Mouse (Mus musculus) T-helper 17 cell (primary cell): ENCODE data around the gene Stox2.

Experiments
- in situ Hi-C, 2 experiments: fragments of 300-600 bp; cut with MboI, MseI; formaldehyde crosslinking; loops; 1 replicate in 1 of 2; 2 replicates in 1 of 2; pipeline ENCODE4 v1.15.1; 2025; ENCODE audit warnings: high pct_unique_total_duplicates in 2 of 2

Gene Stox2

GRCm38 (mm10) chr8:47205472-47205871 is 240.7 kb downstream of the Stox2 start:
- in situ Hi-C loops = loop anchor here in 1 of 2 experiments (5.0 kb wide), 1 partner anchor 52 kb away; no protein-coding TSS in a partner anchor

- in situ Hi-C loops = no loop called here
Observed at GRCm38 (mm10) chr8:47196391-47196790, 249.8 kb downstream of the Stox2 start.

DNA sequence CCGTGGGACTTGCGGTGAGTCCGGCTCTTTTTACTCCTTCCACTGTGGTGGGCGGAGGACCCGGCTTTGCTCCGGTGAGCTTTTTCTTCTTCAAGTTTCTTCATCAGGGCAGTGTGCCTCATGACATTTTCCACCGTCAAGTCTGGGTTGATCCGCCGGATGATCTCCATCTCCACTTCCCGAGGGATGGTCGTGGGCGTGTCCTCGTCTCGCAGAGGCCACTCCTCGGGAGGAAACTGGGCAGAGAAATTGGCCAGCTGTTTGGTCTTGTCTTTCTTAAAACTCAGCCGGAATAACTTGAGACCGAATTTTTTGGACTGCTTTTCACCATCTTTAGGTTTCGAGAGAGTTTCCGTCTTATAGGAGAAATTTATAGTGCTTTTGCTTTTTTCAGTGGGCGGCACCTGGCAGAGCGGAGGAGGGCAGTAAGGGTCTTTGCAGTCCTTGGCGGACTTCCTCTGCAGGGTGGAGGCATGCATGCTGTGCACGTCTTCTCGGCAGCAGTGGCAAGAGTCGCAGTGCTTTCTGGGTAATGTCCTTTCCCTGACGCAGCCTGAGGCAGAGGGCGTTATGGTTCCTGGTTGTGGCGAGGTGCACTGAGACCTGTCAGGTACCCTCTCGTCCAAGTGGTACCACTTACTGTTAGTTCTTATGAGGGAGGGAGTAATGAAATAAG is 252.7 kb downstream of the Stox2 start:
- in situ Hi-C loops = no loop called here

DNA sequence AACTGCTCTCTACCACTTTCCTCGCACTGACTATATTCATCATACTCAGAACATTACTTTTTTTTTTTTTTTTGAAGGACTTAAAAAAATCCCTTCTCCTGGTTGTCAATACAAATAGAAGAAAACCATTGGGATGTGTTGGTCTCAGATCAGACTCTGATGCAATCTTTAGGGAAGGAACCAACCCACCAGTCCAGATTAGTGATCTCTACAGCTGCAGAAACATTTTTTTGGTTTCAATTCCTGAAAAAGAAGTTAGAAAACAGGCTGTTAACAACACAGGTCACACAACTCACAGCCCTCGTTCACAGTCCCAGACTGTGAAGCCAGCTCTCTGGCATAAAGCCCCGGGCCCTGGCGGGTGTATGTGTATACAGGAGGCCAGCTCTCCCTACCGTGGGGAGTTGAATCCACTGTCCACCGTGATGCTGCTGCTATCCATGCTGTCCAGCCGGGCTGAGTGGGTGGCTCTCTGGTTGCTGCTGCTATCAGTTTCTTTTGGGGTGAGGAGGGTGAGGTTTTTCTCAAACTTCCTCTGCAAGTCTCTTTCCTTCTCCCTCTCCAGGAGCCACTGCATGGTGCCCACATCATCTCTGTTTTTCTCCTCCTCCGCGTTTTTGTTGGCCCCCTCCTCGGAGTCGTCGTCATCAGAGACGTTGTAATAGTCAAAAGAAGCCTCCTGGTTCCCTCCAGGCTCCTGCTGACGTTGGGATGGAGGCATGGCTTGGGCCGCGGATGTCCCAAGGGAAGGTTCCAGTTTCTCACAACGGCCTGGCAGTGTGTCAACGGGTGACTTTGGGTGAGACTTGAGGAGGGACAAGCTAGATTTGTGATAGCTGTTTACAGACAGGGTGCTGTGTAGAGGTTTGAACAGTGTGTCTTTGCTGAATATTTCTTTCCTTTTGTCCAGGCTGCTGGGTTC is 254.5 kb downstream of the Stox2 start:
- in situ Hi-C loops = no loop called here

DNA sequence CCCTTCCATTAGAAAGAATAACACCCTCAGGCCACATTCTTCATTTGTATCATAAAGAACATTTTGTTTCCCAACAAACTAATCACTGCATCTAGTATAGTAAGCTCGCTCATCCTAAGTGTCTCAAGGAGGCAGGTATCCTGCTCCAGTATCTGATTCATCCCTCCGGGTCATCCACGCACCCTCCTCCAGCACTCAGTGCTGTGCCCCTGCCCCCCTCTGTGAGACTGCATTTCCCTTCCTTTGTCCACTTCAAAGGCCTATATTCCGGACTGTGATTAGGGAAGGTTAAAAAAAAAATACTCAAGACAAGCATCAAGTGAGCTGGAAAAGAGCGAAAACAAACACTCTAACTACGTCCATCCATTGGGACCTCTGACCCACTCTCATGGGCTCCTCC is 260.8 kb downstream of the Stox2 start:
- in situ Hi-C loops = no loop called here

DNA sequence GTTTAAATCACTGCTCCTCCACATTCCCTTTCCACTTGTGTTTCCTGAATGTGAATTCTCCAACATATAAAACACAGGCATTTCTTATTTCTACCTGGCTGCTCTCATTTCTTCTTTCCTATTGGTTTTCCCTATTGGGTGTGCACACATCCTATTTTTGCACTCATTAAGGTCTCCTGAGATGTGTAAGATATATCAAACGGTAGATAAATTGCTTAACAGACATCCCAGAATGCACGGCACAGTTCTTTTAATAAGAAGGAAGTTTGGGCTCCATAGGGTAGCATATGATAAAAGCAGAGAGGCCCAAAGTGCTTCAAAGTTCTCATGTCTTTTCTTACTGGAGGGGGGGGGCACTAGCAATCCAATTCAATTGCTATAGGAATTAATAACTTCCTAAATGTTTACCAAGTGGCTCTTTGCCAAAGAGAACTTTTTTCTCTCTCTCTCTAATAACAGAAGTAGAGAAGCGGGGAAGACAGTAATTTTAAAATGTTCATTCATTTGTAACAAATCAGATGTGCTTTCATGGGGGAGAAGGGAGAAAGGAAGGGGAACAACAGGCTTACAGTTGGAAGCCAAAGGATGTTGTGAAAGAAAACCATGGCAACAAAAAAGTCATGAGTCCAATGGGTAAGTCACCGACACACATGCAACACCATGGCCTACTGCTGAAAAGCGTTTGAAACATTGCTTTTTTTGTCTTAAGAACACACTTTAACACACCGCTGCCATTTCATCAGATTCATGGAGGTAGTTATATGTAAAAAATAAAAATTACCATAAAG is 263.2 kb downstream of the Stox2 start:
- in situ Hi-C loops = no loop called here

GRCm38 (mm10) chr8:47182292-47182691 is 263.9 kb downstream of the Stox2 start:
- in situ Hi-C loops = no loop called here

DNA sequence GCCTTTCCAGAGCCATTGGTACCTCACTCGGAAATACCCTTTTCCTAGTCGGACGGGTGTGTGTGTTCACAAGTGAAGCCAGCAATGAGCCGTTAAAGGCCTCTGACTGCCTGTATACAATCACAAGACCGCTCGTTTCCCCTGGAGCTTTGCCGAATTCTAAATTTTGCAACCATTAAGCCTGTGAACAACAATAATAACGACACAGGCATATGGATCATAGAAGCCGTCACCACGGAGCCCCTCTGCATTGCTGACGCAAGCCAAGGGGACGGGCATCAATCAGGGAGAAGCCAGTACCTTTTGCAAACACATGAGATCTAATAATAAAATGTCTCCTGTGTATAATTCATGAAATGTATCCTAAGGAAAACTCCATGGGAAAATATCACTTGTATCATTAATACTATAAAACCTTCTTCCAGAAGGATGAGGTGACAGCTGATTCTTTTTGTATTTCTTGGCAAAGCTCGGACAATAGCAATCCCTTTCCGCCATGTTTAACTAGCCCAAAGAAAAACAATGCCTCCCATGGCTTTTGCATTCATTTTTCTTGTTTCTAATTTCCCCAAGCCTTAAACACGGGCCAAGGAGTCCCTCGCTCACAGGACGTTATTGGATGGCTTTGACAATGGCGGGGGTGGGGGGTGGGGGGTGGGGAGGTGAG is 265.0 kb downstream of the Stox2 start:
- in situ Hi-C loops = no loop called here

DNA sequence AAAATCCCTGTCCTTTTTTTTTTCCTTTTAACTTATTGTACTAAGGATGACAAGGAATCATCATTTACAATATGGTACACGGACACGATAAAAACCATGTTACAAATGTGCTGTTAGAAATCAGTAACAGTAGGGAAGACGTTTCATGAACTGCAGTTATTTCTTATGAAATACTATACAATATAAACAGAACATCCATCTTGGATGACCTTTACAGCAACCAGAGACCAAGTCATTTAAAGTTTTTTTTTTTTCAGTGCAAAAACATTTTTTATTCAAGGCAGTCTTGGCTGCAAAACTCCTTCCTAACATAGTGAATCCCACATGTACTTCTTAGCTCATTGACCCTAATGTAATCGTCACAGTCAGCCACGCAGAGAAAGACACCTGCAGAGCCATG is 266.0 kb downstream of the Stox2 start:
- in situ Hi-C loops = no loop called here

- in situ Hi-C loops = no loop called here
Observed at GRCm38 (mm10) chr8:47178785-47179184, 267.4 kb downstream of the Stox2 start.

GRCm38 (mm10) chr8:47173823-47174222 is 272.3 kb downstream of the Stox2 start:
- in situ Hi-C loops = no loop called here

DNA sequence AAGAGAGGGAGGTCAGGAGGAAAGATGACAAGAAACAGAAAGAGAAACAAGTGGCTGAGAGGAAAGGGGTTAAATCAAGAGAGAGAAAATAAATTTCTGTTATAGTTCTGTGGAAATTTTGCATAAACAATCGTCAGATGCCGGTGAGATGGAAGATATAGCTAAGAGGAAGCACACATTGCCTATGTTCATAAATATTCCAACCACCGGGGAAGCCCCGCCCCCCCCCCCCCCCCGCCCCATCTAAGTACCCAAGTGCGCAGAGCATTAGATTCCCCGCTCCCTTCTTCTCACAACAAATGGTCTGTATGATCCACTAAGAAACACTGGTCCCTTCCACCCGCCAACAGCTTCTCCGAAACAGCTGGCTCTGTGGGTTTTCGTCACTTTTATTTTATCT is 273.3 kb downstream of the Stox2 start:
- in situ Hi-C loops = no loop called here

DNA sequence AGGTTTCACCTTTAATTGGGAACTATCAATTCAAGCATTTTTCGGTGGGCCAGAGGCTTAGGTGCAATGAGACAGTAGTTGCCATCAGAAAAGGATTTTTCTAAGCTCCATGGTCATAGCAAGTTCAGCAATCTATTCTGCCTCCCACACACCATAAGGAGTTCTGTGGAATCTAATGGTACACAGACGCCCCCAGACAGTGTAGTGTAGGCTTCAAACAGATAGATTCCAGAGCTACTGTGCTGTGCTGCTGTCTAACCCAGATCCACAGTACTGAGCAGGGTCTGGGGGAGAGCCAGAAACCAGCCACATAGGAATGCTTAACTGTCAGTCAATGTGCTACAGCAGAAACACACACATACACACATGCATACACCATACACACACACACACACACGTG is 285.5 kb downstream of the Stox2 start:
- in situ Hi-C loops = no loop called here

GRCm38 (mm10) chr8:47154521-47154920 is 291.6 kb downstream of the Stox2 start:
- in situ Hi-C loops = no loop called here

- in situ Hi-C loops = no loop called here
Observed at GRCm38 (mm10) chr8:47145258-47145657, 300.9 kb downstream of the Stox2 start.

GRCm38 (mm10) chr8:47136047-47136446 is 310.1 kb downstream of the Stox2 start:
- in situ Hi-C loops = no loop called here

DNA sequence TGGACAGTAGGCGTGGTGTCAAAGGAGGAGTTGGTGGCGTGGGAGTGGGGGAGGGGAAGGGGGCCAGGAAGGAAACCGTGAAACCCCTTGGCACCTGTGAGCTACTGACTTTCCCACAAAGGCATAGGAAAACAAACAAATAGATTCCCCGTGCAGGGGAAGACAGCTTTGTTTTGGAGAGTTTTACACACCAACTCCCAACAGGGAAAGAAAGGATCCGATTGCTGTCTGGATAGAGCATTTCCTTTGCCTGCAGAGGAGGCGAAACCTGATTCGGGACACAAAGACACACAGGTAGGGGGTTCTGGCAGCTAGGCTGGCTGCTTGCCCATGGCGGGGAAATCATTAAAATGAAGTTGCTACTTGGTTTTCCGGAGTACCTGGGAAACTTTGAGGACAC is 310.6 kb downstream of the Stox2 start:
- in situ Hi-C loops = no loop called here

DNA sequence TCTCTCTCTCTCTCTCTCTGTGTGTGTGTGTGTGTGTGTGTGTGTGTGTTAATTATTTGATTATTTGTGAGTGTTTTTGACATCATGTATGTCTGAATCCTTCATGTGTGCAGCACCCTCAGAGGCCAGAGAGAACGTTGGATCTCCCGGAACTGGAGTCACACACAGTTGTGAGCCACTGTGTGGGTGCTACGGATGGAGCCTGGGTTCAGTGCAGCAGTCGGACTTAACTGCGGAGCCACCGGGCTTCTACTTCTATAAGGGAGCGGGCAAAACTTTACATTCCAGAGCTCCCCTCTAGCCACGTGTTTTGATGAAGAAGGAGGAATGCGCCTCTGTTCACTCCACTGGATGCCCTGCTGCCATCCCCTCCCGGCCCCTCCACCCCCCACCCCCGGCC is 311.4 kb downstream of the Stox2 start:
- in situ Hi-C loops = no loop called here

GRCm38 (mm10) chr8:47133381-47133780 is 312.8 kb downstream of the Stox2 start:
- in situ Hi-C loops = no loop called here
